Mouse (Mus musculus) liver, embryonic 15.5 days (tissue): ENCODE data around the gene Scfd2. TPM values are rescaled to one million over a fixed set of nuclear protein-coding genes. Genes with fewer than 3 reads are reported as not detected.

Experiments
- ATAC-seq: fragments of 200-750 bp; cut with Nextera tagmentation; 2 replicates; pipeline ENCODE4 v1.8.0; 2017; ENCODE audit warnings: moderate number of reproducible peaks, mild to moderate bottlenecking, moderate library complexity; ENCODE audit not compliant: insufficient read depth
- H3K27ac ChIP-seq: fragments of 300-500 bp; sonication (generic); replicated peaks from 2 replicates; pipeline ENCODE4 v1.5.1; 2015; ENCODE audit warnings: mild to moderate bottlenecking, inconsistent platforms
- H3K27me3 ChIP-seq: fragments of 300-500 bp; sonication (generic); 2 replicates; pipeline ENCODE4 v1.6.1; 2015; ENCODE audit warnings: mild to moderate bottlenecking, inconsistent platforms
- H3K36me3 ChIP-seq: fragments of 300-500 bp; sonication (generic); replicated peaks from 2 replicates; pipeline ENCODE4 v1.6.1; 2015; ENCODE audit warnings: moderate library complexity, mild to moderate bottlenecking, inconsistent platforms
- H3K4me1 ChIP-seq: fragments of 300-500 bp; sonication (generic); replicated peaks from 2 replicates; pipeline ENCODE4 v1.6.1; 2015; ENCODE audit warnings: inconsistent platforms
- H3K4me2 ChIP-seq: fragments of 300-500 bp; sonication (generic); 2 replicates; pipeline ENCODE4 v1.6.1; 2015; ENCODE audit warnings: moderate library complexity, mild to moderate bottlenecking, inconsistent platforms
- H3K4me3 ChIP-seq: fragments of 300-500 bp; sonication (generic); replicated peaks from 2 replicates; pipeline ENCODE4 v1.5.1; 2015; ENCODE audit warnings: mild to moderate bottlenecking, inconsistent platforms
- H3K9ac ChIP-seq: fragments of 300-500 bp; sonication (generic); 2 replicates; pipeline ENCODE4 v1.6.1; 2015; ENCODE audit warnings: moderate library complexity, mild to moderate bottlenecking, inconsistent platforms
- H3K9me3 ChIP-seq: fragments of 300-500 bp; sonication (generic); replicated peaks from 2 replicates; pipeline ENCODE4 v1.6.1; 2016; ENCODE audit warnings: inconsistent platforms
- WGBS: fragments of 180-500 bp; shearing (Covaris S2); methylation state at CpG from one replicate; pipeline ENCODE4 v1.1.7; 2015; ENCODE audit warnings: mixed read lengths; ENCODE audit not compliant: insufficient replicate concordance; 5-methylcytosine and 5-hydroxymethylcytosine counted together
- polyA plus RNA-seq: library from polyadenylated mRNA; unstranded; fragments of >200 nt; fragmentation: Nextera tagmentation; extraction: Ambion mirVana; gene quantifications from 2 replicates; pipeline ENCODE4 v1.2.1, GENCODE M21; 2015

Scfd2 gene
- polyA plus RNA-seq, 1 experiment from 2014 or later = 9.8 TPM

DNA sequence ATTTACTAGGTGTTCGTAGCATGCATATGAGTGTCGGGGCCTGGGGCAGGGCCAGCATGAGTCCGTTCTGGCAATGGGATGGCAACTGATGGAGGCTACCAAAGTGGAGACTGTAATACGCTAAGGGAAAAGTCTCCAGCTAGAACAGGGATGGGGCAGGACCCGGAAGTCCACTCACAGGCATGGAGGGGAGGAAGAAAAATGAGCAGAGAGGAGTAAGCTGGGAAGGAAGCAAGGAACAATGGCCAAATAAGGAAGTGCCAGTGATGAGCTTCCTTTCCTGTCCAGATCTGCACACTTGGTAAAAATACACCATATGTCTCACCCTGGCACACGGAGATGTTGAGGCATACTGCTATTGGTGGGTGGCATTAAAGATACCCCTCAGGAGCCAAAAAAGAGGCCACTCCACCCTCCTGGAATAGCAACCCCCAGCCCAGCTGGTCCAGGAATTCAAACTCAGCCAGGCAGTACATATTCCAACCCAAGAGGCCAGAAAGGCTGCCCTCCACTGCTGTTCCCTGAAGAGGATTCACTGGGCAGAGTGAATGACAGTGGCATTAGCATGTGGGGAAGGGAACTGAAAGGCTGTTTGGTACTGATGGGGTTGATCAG is 278.8 kb downstream of the Scfd2 start:
- ATAC-seq = no peak
- Histone ChIP-seq H3K36me3 (no peaks in the 10 kb centered on the region), H3K9ac (no peak overlapping the region), H3K9me3 (no peaks in the 10 kb centered on the region), H3K27ac (no peak overlapping the region), H3K4me3 (no peak overlapping the region), H3K4me2 (no peak overlapping the region), H3K4me1 (peaks cover 8% of the 10 kb centered on the region; the same call in 1 of the 2 replicates), H3K27me3 (no peaks in the 10 kb centered on the region)
- WGBS = 69% methylated on average over 6 of the region's 6 CpGs

DNA sequence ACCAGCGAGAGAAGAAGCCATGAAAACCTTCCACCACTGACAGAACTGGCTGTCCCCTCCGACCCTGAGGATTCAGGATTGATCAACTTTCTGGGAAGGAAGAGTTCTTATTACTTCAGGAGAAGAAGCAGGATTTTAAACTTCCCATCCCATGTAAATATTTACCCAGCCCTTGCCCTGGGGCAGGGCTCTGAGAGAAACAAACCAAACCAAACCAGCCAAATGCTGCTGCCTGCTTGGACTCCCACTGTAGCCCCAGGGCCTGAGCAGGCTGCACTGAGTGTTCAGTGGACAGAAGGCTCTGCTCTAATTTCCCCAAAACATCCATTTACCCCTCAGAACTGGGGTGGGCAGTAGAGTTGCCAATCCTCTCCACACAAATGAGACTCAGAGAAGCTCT is 280.6 kb downstream of the Scfd2 start:
- Histone ChIP-seq H3K27ac (no peak overlapping the region), H3K9ac (no peak overlapping the region), H3K9me3 (no peaks in the 10 kb centered on the region), H3K4me3 (no peak overlapping the region), H3K27me3 (no peaks in the 10 kb centered on the region), H3K36me3 (no peaks in the 10 kb centered on the region), H3K4me1 (peaks cover 8% of the 10 kb centered on the region; the same call in 1 of the 2 replicates), H3K4me2 (no peak overlapping the region)
- no peak for ATAC-seq
- 49% methylated on average over 2 of the region's 2 CpGs for WGBS

DNA sequence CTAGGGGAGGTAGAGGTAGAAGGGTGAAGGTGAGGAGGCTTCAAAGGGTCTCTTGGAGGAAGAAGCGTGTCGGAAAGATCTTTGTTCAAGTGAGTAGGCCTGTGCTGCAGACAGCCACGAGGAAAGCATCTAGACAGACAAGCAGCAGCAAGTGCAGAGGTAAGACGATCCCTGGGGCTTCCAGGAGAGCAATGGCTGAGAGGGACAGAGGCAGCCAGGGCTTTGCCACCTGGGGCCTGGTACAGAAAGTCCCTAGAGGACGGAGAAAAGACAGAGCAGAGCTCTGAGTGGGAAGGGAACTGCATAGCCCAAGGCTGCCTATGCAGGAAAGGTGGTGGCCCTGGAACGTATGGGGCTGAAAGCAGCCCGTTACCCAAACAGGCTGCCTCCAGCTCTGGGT is 281.3 kb downstream of the Scfd2 start:
- Histone ChIP-seq H3K4me1 (peaks cover 8% of the 10 kb centered on the region; the same call in 1 of the 2 replicates), H3K4me3 (no peak overlapping the region), H3K36me3 (no peaks in the 10 kb centered on the region), H3K4me2 (no peak overlapping the region), H3K27me3 (no peaks in the 10 kb centered on the region), H3K9ac (no peak overlapping the region), H3K27ac (no peak overlapping the region), H3K9me3 (no peaks in the 10 kb centered on the region)
- ATAC-seq = no peak
- 69% methylated on average over 7 of the region's 7 CpGs for WGBS

DNA sequence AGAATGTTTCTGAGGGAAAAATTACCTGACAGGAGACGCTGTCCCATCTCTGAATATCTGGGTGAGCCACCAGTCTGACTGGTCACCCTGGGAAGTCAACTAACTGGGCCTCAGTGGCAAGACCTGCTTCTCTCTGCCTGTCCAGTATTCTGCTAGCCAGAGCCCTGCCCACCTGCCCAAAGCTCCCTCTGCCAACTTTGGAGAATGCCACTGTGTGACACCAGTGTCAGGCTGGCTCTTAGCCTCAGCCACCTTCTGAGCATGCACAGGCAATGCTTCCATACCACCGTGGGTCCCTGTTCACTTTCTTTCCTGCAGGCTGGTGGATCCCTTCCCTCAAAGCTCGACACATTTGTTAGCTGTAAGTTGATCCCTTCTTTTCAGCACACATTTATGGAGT is 281.8 kb downstream of the Scfd2 start:
- ATAC-seq = no peak
- Histone ChIP-seq H3K9me3 (no peaks in the 10 kb centered on the region), H3K9ac (no peak overlapping the region), H3K27me3 (no peaks in the 10 kb centered on the region), H3K4me2 (no peak overlapping the region), H3K27ac (no peak overlapping the region), H3K4me1 (peaks cover 8% of the 10 kb centered on the region; the same call in 1 of the 2 replicates), H3K36me3 (no peaks in the 10 kb centered on the region), H3K4me3 (no peak overlapping the region)
- 48% methylated on average over 3 of the region's 3 CpGs for WGBS

DNA sequence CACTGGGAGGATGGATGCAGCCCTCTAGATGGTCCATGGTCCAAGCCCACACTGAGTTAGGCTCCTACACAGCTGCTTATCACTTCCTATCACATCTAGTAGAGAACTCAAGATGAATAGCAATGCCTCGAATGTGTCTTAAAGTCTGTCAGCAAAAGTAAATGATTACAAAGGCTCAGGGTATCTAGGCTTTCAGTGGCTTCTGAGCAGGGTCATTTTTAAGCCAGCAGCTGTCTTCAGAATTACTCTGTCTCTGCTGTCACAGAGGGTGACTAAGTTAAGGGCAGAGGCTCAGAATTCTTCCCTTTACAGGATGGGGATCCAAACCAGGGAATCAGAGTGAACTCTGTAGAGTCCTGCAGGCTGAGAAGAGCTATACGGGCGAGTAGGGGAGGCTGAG is 284.6 kb downstream of the Scfd2 start:
- no peak overlapping the region for H3K27ac ChIP-seq
- no peaks in the 10 kb centered on the region for H3K27me3 ChIP-seq
- peaks cover 8% of the 10 kb centered on the region; the same call in 1 of the 2 replicates for H3K4me1 ChIP-seq
- H3K4me2 ChIP-seq = no peak overlapping the region
- H3K9me3 ChIP-seq = no peaks in the 10 kb centered on the region
- 55% methylated on average over 3 of the region's 3 CpGs for WGBS
- H3K36me3 ChIP-seq = no peaks in the 10 kb centered on the region
- H3K4me3 ChIP-seq = no peak overlapping the region
- no peak overlapping the region for H3K9ac ChIP-seq
- ATAC-seq = no peak

DNA sequence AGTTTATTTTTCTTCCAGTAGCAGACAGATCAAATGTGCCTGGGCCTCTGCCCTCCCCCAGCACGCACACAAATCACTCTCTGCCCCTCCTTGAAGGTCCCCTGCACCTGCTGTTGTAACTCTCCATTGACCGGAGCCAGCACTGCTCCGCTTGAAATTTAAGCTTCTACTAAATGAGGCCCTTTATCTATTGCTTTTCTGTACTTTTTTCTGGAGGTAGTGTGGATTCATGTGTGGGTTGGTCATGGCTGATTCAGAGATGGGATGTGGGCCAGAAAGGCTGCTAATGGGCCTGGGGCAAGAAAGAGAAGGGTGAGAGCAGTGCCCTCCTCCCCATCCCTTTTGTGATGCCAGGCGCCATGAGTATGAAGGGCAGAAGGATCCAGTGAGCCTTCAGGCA is 285.1 kb downstream of the Scfd2 start:
- H3K36me3 ChIP-seq = no peaks in the 10 kb centered on the region
- no peak for ATAC-seq
- H3K27me3 ChIP-seq = no peaks in the 10 kb centered on the region
- H3K4me3 ChIP-seq = no peak overlapping the region
- 77% methylated on average over 4 of the region's 4 CpGs for WGBS
- H3K4me1 ChIP-seq = peaks cover 7% of the 10 kb centered on the region; the same call in 1 of the 2 replicates
- H3K9me3 ChIP-seq = no peaks in the 10 kb centered on the region
- no peak overlapping the region for H3K27ac ChIP-seq
- no peak overlapping the region for H3K4me2 ChIP-seq
- no peak overlapping the region for H3K9ac ChIP-seq

DNA sequence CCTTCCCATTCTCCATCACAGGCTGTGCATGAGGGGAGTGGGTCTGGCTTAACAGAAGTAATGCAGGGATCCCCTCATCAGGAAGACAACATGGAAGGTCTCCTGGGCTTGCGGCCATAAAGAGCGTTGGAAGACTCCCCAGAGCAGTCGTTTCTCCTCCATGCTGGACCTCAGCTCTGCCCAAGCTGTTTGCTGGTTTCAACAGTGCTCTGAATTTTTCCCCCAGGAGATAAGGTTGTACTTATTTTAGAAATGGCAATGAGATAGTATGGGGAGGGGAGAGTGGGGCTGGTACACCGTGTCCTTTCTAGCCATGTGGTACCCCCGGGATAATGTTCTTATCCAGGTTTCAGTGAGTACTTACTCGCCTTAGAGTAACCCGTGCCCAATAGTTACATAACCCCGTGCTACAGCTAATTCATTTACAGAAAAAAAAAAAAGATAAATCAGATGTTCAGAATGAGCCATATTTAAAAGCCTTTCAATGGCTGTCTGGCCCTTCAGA is 285.9 kb downstream of the Scfd2 start:
- Histone ChIP-seq H3K27me3 (no peaks in the 10 kb centered on the region), H3K27ac (no peak overlapping the region), H3K9me3 (no peaks in the 10 kb centered on the region), H3K9ac (no peak overlapping the region), H3K4me2 (no peak overlapping the region), H3K4me3 (no peak overlapping the region), H3K4me1 (no peaks in the 10 kb centered on the region), H3K36me3 (no peaks in the 10 kb centered on the region)
- 74% methylated on average over 8 of the region's 8 CpGs for WGBS
- ATAC-seq = no peak

DNA sequence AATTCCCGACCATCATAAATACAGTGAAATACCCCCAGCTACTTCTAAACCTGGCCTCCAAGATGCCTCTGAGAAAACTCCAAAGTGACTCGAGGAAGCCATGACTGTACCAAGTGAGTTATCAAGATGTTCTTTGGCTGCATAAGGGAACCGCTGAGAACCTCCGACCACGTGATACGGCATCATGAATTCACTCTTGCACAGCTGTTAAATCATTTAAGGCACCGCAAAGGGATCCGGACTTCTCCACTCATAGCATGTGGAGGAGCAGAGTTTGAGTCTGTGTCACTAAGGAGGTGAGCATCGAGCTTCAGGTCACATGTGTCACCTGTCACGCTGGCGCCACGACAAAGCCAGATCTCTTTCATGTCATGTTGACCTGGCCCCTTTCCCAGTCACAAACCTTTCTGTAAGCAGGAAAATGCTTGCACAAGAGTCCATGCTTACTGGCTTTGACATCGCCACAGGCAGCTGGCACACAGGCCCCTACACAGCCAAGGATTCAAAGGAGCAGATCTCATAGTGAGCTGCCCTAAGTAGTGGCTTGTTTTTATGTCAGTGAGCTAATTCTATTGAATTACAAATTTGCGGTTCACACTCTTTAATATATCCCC is 287.0 kb downstream of the Scfd2 start:
- Histone ChIP-seq H3K27me3 (no peaks in the 10 kb centered on the region), H3K9me3 (no peaks in the 10 kb centered on the region), H3K27ac (no peak overlapping the region), H3K4me2 (no peak overlapping the region), H3K4me3 (no peak overlapping the region), H3K9ac (no peak overlapping the region), H3K36me3 (no peaks in the 10 kb centered on the region), H3K4me1 (no peaks in the 10 kb centered on the region)
- ATAC-seq = no peak
- 74% methylated on average over 14 of the region's 14 CpGs for whole genome bisulfite sequencing

DNA sequence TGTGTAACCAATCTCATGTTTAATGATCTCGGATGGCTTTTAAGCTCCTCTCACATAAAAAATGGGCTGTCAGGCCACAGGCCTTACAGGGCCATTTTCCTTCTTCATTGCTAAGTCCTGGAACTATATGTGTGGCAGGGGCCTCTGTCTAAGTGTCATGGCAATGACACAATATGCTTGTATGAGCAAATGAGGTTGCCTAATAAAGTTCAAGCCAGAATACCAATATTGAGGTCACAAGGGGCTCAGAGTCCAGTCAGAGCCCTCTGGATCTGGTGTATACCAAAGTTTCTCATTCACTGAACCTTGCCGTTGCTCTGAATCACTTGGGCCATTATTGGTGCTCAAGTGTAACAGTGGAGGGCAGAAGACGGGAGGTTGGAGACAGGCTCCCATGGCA is 288.9 kb downstream of the Scfd2 start:
- 59% methylated on average over 3 of the region's 3 CpGs for WGBS
- no peak overlapping the region for H3K27ac ChIP-seq
- no peak overlapping the region for H3K4me3 ChIP-seq
- no peak overlapping the region for H3K4me2 ChIP-seq
- no peaks in the 10 kb centered on the region for H3K4me1 ChIP-seq
- H3K36me3 ChIP-seq = no peaks in the 10 kb centered on the region
- no peaks in the 10 kb centered on the region for H3K27me3 ChIP-seq
- no peaks in the 10 kb centered on the region for H3K9me3 ChIP-seq
- ATAC-seq = no peak
- H3K9ac ChIP-seq = no peak overlapping the region

DNA sequence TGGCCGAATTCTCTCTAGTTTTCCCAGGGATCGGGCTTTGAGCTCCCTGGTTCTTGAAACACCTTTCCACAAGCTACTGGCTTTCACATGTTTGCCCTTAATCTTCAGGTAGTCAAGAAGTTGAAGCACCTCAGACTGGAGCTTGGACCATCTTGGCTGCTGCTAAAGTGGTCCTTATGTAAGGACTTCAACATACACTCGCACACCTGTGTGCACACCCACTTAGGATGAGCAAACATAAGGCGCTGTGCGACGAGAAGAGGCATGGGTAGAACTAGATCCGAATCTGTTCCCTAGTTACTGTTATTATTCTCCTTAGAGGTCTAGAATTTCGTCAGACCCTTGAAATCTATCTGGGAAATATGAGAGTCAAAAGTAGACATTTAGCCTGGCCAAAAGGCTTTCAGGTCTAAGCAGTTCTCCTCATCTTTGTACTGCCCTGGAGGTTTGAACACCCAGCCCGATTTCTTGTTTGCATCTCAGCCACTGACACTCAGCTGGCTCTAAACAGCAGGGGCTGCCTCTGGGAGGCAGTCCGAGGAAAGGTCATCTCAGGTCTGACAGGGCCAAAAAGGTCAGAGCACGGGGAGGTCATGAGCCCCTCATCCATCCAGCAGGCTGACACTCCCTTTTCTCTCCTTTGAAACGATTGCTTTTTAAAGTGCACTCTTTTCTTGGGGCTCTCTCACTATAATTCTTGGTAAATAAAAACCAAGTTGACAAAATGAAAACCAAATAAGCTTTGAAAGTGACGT is 290.5 kb downstream of the Scfd2 start:
- no peak for ATAC-seq

DNA sequence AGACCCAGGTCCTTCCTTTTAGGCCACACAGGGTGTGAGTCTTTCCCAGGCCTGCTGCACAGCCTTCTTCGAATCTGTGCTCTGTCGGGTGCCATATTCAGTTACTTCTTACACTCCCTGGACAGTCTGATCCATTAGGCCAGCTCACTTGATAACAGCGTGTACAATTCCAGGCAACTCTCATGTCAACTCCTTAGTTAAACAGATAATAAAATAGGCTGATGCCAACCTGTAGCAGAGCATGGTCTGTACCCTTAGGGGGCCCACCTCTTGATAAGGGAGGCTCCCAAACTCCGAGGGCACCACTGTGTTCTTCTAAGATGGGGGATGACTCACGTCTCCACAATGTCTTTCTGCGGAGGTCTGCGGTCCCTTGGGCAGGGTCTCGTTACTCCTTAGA is 291.3 kb downstream of the Scfd2 start:
- no peaks in the 10 kb centered on the region for H3K36me3 ChIP-seq
- no peaks in the 10 kb centered on the region for H3K9me3 ChIP-seq
- no peak overlapping the region for H3K9ac ChIP-seq
- no peak overlapping the region for H3K27ac ChIP-seq
- no peaks in the 10 kb centered on the region for H3K4me1 ChIP-seq
- WGBS = 62% methylated on average over 8 of the region's 8 CpGs
- ATAC-seq = no peak
- H3K27me3 ChIP-seq = no peaks in the 10 kb centered on the region
- H3K4me2 ChIP-seq = no peak overlapping the region
- H3K4me3 ChIP-seq = no peak overlapping the region

More for the DNA sequence above, 290.5 kb downstream of the Scfd2 start:
- H3K36me3 ChIP-seq = no peaks in the 10 kb centered on the region
- H3K4me3 ChIP-seq = no peak overlapping the region
- no peak overlapping the region for H3K27ac ChIP-seq
- no peaks in the 10 kb centered on the region for H3K9me3 ChIP-seq
- WGBS = 63% methylated on average over 13 of the region's 13 CpGs
- H3K4me2 ChIP-seq = no peak overlapping the region
- no peak overlapping the region for H3K9ac ChIP-seq
- H3K27me3 ChIP-seq = no peaks in the 10 kb centered on the region
- no peaks in the 10 kb centered on the region for H3K4me1 ChIP-seq
